Mouse (Mus musculus) skeletal muscle tissue, postnatal 0 days (tissue): ENCODE measurements around the gene Atp6v1g3. TPM values are rescaled to one million over a fixed set of nuclear protein-coding genes. Genes with fewer than 3 reads are reported as not detected.

ENCODE experiments used
- polyA plus RNA-seq: library from polyadenylated mRNA; unstranded; fragments of >200 nt; fragmentation: Nextera tagmentation; extraction: Ambion mirVana; gene quantifications from 2 replicates; pipeline ENCODE4 v1.2.1, GENCODE M21; 2015

The Atp6v1g3 gene
- polyA plus RNA-seq = 0.13 TPM in 1 of 2 replicates, not detected in the other

GRCm38 (mm10) chr1:138273438-138273837, at the start of gene Atp6v1g3:
TSS of gene Atp6v1g3 (plus strand) at chr1:138273738.

Other genes with a start within 250 kb of the Atp6v1g3 start
- gene Ptprc, start 98.0 kb upstream of the Atp6v1g3 start, polyA plus RNA-seq = 2.2 and 3.1 TPM in 2 replicates